Mouse (Mus musculus) midbrain, embryonic 13.5 days (tissue): ENCODE measurements around the gene Rag2. TPM values are rescaled to one million over a fixed set of nuclear protein-coding genes. Genes with fewer than 3 reads are reported as not detected.

ENCODE experiments used
- ATAC-seq: fragments of 200-750 bp; cut with Nextera tagmentation; 2 replicates; pipeline ENCODE4 v1.8.0; 2017; ENCODE audit warnings: mild to moderate bottlenecking, moderate TSS enrichment, moderate library complexity
- H3K27ac ChIP-seq: fragments of 300-500 bp; sonication (generic); 2 replicates; pipeline ENCODE4 v1.5.1; 2015; ENCODE audit warnings: inconsistent platforms, mild to moderate bottlenecking, moderate library complexity
- H3K27me3 ChIP-seq: fragments of 300-500 bp; sonication (generic); 2 replicates; pipeline ENCODE4 v1.6.1; 2015; ENCODE audit warnings: mild to moderate bottlenecking, inconsistent platforms
- H3K36me3 ChIP-seq: fragments of 300-500 bp; sonication (generic); 2 replicates; pipeline ENCODE4 v1.6.1; 2015; ENCODE audit warnings: mild to moderate bottlenecking, inconsistent platforms
- H3K4me1 ChIP-seq: fragments of 300-500 bp; sonication (generic); replicated peaks from 2 replicates; pipeline ENCODE4 v1.6.1; 2015; ENCODE audit warnings: inconsistent platforms
- H3K4me2 ChIP-seq: fragments of 300-500 bp; sonication (generic); replicated peaks from 2 replicates; pipeline ENCODE4 v1.6.1; 2015; ENCODE audit warnings: moderate library complexity, mild to moderate bottlenecking, inconsistent platforms
- H3K4me3 ChIP-seq: fragments of 300-500 bp; sonication (generic); replicated peaks from 2 replicates; pipeline ENCODE4 v1.5.1; 2015; ENCODE audit warnings: mild to moderate bottlenecking, inconsistent platforms
- H3K9ac ChIP-seq: fragments of 300-500 bp; sonication (generic); replicated peaks from 2 replicates; pipeline ENCODE4 v1.6.1; 2015; ENCODE audit warnings: mild to moderate bottlenecking, inconsistent platforms
- H3K9me3 ChIP-seq: fragments of 300-500 bp; sonication (generic); 2 replicates; pipeline ENCODE4 v1.6.1; 2016; ENCODE audit warnings: mild to moderate bottlenecking, inconsistent platforms
- WGBS: fragments of 180-500 bp; shearing (Covaris S2); methylation state at CpG from one replicate; pipeline ENCODE4 v1.1.7; 2015; 5-methylcytosine and 5-hydroxymethylcytosine counted together
- polyA plus RNA-seq: library from polyadenylated mRNA; unstranded; fragments of >200 nt; fragmentation: Nextera tagmentation; extraction: Ambion mirVana; gene quantifications from 2 replicates; pipeline ENCODE4 v1.2.1, GENCODE M21; 2015

Rag2 gene
- polyA plus RNA-seq, 1 experiment from 2014 or later, result not detected

GRCm38 (mm10) chr2:101600703-101601102, 23.8 kb upstream of the Rag2 start:
- 20% methylated on average over 8 of the region's 8 CpGs for WGBS
- 0 out of 2 replicates have a peak overlapping the region, but pooled peaks have one; percentile 4 for H3K27ac ChIP-seq
- H3K27me3 ChIP-seq, result no peaks in the 10 kb centered on the region
- H3K4me2 ChIP-seq, result no peak overlapping the region
- H3K36me3 ChIP-seq, result 0 out of 2 replicates have a peak, but pooled peaks cover 2% of the 10 kb centered on the region
- no peak overlapping the region for H3K9ac ChIP-seq
- ATAC-seq, result 0 out of 2 replicates have a peak, but pooled peaks have one; percentile 35
- H3K9me3 ChIP-seq, result no peaks in the 10 kb centered on the region
- H3K4me1 ChIP-seq, result peaks cover 29% of the 10 kb centered on the region
- H3K4me3 ChIP-seq, result no peak overlapping the region

- no peaks in the 10 kb centered on the region for H3K27me3 ChIP-seq
- H3K9ac ChIP-seq, result no peak overlapping the region
- H3K9me3 ChIP-seq, result no peaks in the 10 kb centered on the region
- H3K36me3 ChIP-seq, result 0 out of 2 replicates have a peak, but pooled peaks cover 2% of the 10 kb centered on the region
- H3K4me1 ChIP-seq, result peaks cover 26% of the 10 kb centered on the region
- WGBS, result 93% methylated on average over 1 of the region's 1 CpGs
- no peak for ATAC-seq
- no peak overlapping the region for H3K4me2 ChIP-seq
- H3K4me3 ChIP-seq, result no peak overlapping the region
- no peak overlapping the region for H3K27ac ChIP-seq
Observed at GRCm38 (mm10) chr2:101603099-101603498, 21.4 kb upstream of the Rag2 start.

- H3K27ac ChIP-seq, result peak overlapping the region; percentile 44; the same call in 1 of the 2 replicates
- no peak overlapping the region for H3K4me3 ChIP-seq
- H3K27me3 ChIP-seq, result no peaks in the 10 kb centered on the region
- no peaks in the 10 kb centered on the region for H3K9me3 ChIP-seq
- WGBS, result 58% methylated on average over 7 of the region's 7 CpGs
- peak; percentile 95 for ATAC-seq
- no peaks in the 10 kb centered on the region for H3K36me3 ChIP-seq
- no peak overlapping the region for H3K9ac ChIP-seq
- no peak overlapping the region for H3K4me2 ChIP-seq
- peaks cover 5% of the 10 kb centered on the region for H3K4me1 ChIP-seq
Observed at GRCm38 (mm10) chr2:101608232-101608894, 16.2 kb upstream of the Rag2 start.

GRCm38 (mm10) chr2:101610861-101611260, 13.7 kb upstream of the Rag2 start:
- H3K4me1 ChIP-seq, result peaks cover 15% of the 10 kb centered on the region
- H3K36me3 ChIP-seq, result no peaks in the 10 kb centered on the region
- no peak overlapping the region for H3K4me2 ChIP-seq
- H3K9ac ChIP-seq, result no peak overlapping the region
- H3K27ac ChIP-seq, result no peak overlapping the region
- H3K9me3 ChIP-seq, result no peaks in the 10 kb centered on the region
- WGBS, result 95% methylated on average over 3 of the region's 3 CpGs
- ATAC-seq, result no peak
- no peaks in the 10 kb centered on the region for H3K27me3 ChIP-seq
- H3K4me3 ChIP-seq, result no peak overlapping the region

GRCm38 (mm10) chr2:101615464-101616305, 8.8 kb upstream of the Rag2 start:
- Histone ChIP-seq H3K27ac (no peak overlapping the region), H3K4me2 (no peak overlapping the region), H3K9ac (no peak overlapping the region), H3K27me3 (no peaks in the 10 kb centered on the region), H3K4me3 (no peak overlapping the region), H3K9me3 (no peaks in the 10 kb centered on the region), H3K4me1 (peaks cover 15% of the 10 kb centered on the region), H3K36me3 (no peaks in the 10 kb centered on the region)
- peak; percentile 70 for ATAC-seq
- WGBS, result 70% methylated on average over 10 of the region's 10 CpGs

- Histone ChIP-seq H3K9ac (no peak overlapping the region), H3K9me3 (no peaks in the 10 kb centered on the region), H3K36me3 (no peaks in the 10 kb centered on the region), H3K4me3 (no peak overlapping the region), H3K27ac (no peak overlapping the region), H3K4me1 (peaks cover 19% of the 10 kb centered on the region), H3K4me2 (no peak overlapping the region), H3K27me3 (no peaks in the 10 kb centered on the region)
- no peak for ATAC-seq
- WGBS, result 85% methylated on average over 4 of the region's 4 CpGs
Observed at GRCm38 (mm10) chr2:101618373-101618772, 6.1 kb upstream of the Rag2 start.

GRCm38 (mm10) chr2:101620899-101621298, 3.6 kb upstream of the Rag2 start:
- no peak for ATAC-seq
- Histone ChIP-seq H3K4me1 (peaks cover 14% of the 10 kb centered on the region), H3K36me3 (no peaks in the 10 kb centered on the region), H3K27me3 (no peaks in the 10 kb centered on the region), H3K27ac (no peak overlapping the region), H3K9me3 (no peaks in the 10 kb centered on the region), H3K4me3 (no peak overlapping the region), H3K4me2 (no peak overlapping the region), H3K9ac (no peak overlapping the region)
- WGBS, result 77% methylated on average over 3 of the region's 3 CpGs

GRCm38 (mm10) chr2:101621611-101622010, 2.9 kb upstream of the Rag2 start:
- Histone ChIP-seq H3K36me3 (no peaks in the 10 kb centered on the region), H3K4me2 (no peak overlapping the region), H3K27me3 (no peaks in the 10 kb centered on the region), H3K4me1 (peaks cover 13% of the 10 kb centered on the region), H3K9ac (no peak overlapping the region), H3K9me3 (no peaks in the 10 kb centered on the region), H3K27ac (no peak overlapping the region), H3K4me3 (no peak overlapping the region)
- no peak for ATAC-seq
- 65% methylated on average over 7 of the region's 7 CpGs for WGBS

- H3K4me3 ChIP-seq, result no peak overlapping the region
- 54% methylated on average over 2 of the region's 2 CpGs for WGBS
- H3K27ac ChIP-seq, result no peak overlapping the region
Observed at GRCm38 (mm10) chr2:101623042-101623441, 1.5 kb upstream of the Rag2 start.

GRCm38 (mm10) chr2:101624011-101624410, 507 bp upstream of the Rag2 start:
- no peak overlapping the region for H3K27ac ChIP-seq
- no peak overlapping the region for H3K9ac ChIP-seq
- H3K4me1 ChIP-seq, result peaks cover 23% of the 10 kb centered on the region
- 38% methylated on average over 2 of the region's 2 CpGs for WGBS
- no peaks in the 10 kb centered on the region for H3K36me3 ChIP-seq
- ATAC-seq, result no peak
- no peaks in the 10 kb centered on the region for H3K9me3 ChIP-seq
- H3K4me3 ChIP-seq, result no peak overlapping the region
- H3K27me3 ChIP-seq, result no peaks in the 10 kb centered on the region
- H3K4me2 ChIP-seq, result no peak overlapping the region

More at GRCm38 (mm10) chr2:101623042-101623441, 1.5 kb upstream of the Rag2 start:
- H3K27me3 ChIP-seq, result no peaks in the 10 kb centered on the region
- H3K36me3 ChIP-seq, result no peaks in the 10 kb centered on the region
- no peak for ATAC-seq
- H3K9me3 ChIP-seq, result no peaks in the 10 kb centered on the region
- H3K4me1 ChIP-seq, result peaks cover 20% of the 10 kb centered on the region
- H3K4me2 ChIP-seq, result no peak overlapping the region
- no peak overlapping the region for H3K9ac ChIP-seq

- H3K4me2 ChIP-seq, result 0 out of 2 replicates have a peak overlapping the region, but pooled peaks have one; percentile 6
- no peak overlapping the region for H3K9ac ChIP-seq
- no peak for ATAC-seq
- no peak overlapping the region for H3K27ac ChIP-seq
- H3K27me3 ChIP-seq, result peaks cover 8% of the 10 kb centered on the region; the same call in 1 of the 2 replicates
- no peaks in the 10 kb centered on the region for H3K9me3 ChIP-seq
- H3K36me3 ChIP-seq, result no peaks in the 10 kb centered on the region
- H3K4me3 ChIP-seq, result no peak overlapping the region
- peaks cover 23% of the 10 kb centered on the region for H3K4me1 ChIP-seq
Observed at GRCm38 (mm10) chr2:101627227-101627626, 2.7 kb downstream of the Rag2 start.
